Mouse (Mus musculus) large intestine, adult 2 months (tissue): Measurements from ENCODE around the gene Prickle1. TPM values are rescaled to one million over a fixed set of nuclear protein-coding genes. Genes with fewer than 3 reads are reported as not detected.

ENCODE experiments used
- DNase-seq: peaks from one replicate; pipeline ENCODE4 v3.0.0-alpha.2; 2012; ENCODE audit warnings: low read depth, low spot score
- WGBS: fragments of 180-500 bp; shearing (Covaris S2); methylation state at CpG from one replicate; pipeline ENCODE4 v1.1.7; 2018; 5-methylcytosine and 5-hydroxymethylcytosine counted together
- polyA plus RNA-seq: library from polyadenylated mRNA; depleted of rRNA; stranded (reverse); fragments of >200 nt; gene quantifications from 2 replicates; pipeline ENCODE4 v1.2.3, GENCODE M21; 2012

Gene Prickle1
- polyA plus RNA-seq, 1 experiment, result 1.9 TPM

- no peak for DNase-seq
- 71% methylated on average over 11 of the region's 11 CpGs for WGBS
Measured at GRCm38 (mm10) chr15:93517022-93517565, 78.6 kb downstream of the Prickle1 start.

GRCm38 (mm10) chr15:93515316-93515715 lies 80.4 kb downstream of the Prickle1 start:
- no peak for DNase-seq
- WGBS, result 65% methylated on average over 9 of the region's 9 CpGs

- WGBS, result 11% methylated on average over 10 of the region's 10 CpGs
- DNase-seq, result no peak
Measured at GRCm38 (mm10) chr15:93513939-93514341, 81.8 kb downstream of the Prickle1 start.

GRCm38 (mm10) chr15:93512437-93512836 lies 83.3 kb downstream of the Prickle1 start:
- DNase-seq, result no peak
- WGBS, result 66% methylated on average over 9 of the region's 9 CpGs

GRCm38 (mm10) chr15:93510690-93511336 lies 84.9 kb downstream of the Prickle1 start:
- 68% methylated on average over 12 of the region's 12 CpGs for WGBS
- no peak for DNase-seq

GRCm38 (mm10) chr15:93504808-93505207 lies 90.9 kb downstream of the Prickle1 start:
- 95% methylated on average over 17 of the region's 17 CpGs for WGBS
- DNase-seq, result no peak

- no peak for DNase-seq
- 97% methylated on average over 35 of the region's 35 CpGs for WGBS
Measured at GRCm38 (mm10) chr15:93503201-93503745, 92.4 kb downstream of the Prickle1 start.

- DNase-seq, result no peak
- 95% methylated on average over 9 of the region's 9 CpGs for WGBS
Measured at GRCm38 (mm10) chr15:93502703-93503102, 93.0 kb downstream of the Prickle1 start.

- WGBS, result 79% methylated on average over 9 of the region's 9 CpGs
- DNase-seq, result no peak
Measured at GRCm38 (mm10) chr15:93499866-93500265, 95.8 kb downstream of the Prickle1 start.

- WGBS, result 62% methylated on average over 7 of the region's 7 CpGs
- DNase-seq, result no peak
Measured at GRCm38 (mm10) chr15:93494700-93495099, 101.0 kb downstream of the Prickle1 start.

GRCm38 (mm10) chr15:93489597-93489996 lies 106.1 kb downstream of the Prickle1 start:
- 79% methylated on average over 4 of the region's 4 CpGs for WGBS
- DNase-seq, result no peak

- 65% methylated on average over 7 of the region's 7 CpGs for WGBS
- no peak for DNase-seq
Measured at GRCm38 (mm10) chr15:93486066-93486465, 109.6 kb downstream of the Prickle1 start.

- no peak for DNase-seq
- 86% methylated on average over 3 of the region's 3 CpGs for WGBS
Measured at GRCm38 (mm10) chr15:93485252-93485651, 110.4 kb downstream of the Prickle1 start.

- DNase-seq, result no peak
- WGBS, result 58% methylated on average over 7 of the region's 7 CpGs
Measured at GRCm38 (mm10) chr15:93484261-93484710, 111.4 kb downstream of the Prickle1 start.

GRCm38 (mm10) chr15:93481112-93481511 lies 114.6 kb downstream of the Prickle1 start:
- 87% methylated on average over 10 of the region's 10 CpGs for WGBS
- no peak for DNase-seq

- DNase-seq, result no peak
- WGBS, result 74% methylated on average over 4 of the region's 4 CpGs
Measured at GRCm38 (mm10) chr15:93479445-93479844, 116.2 kb downstream of the Prickle1 start.

- 81% methylated on average over 3 of the region's 3 CpGs for WGBS
- no peak for DNase-seq
Measured at GRCm38 (mm10) chr15:93478676-93479075, 117.0 kb downstream of the Prickle1 start.

- 87% methylated on average over 4 of the region's 4 CpGs for WGBS
- no peak for DNase-seq
Measured at GRCm38 (mm10) chr15:93477729-93478128, 118.0 kb downstream of the Prickle1 start.

- no peak for DNase-seq
- 53% methylated on average over 8 of the region's 8 CpGs for WGBS
Measured at GRCm38 (mm10) chr15:93475688-93476087, 120.0 kb downstream of the Prickle1 start.

GRCm38 (mm10) chr15:93474277-93474676 lies 121.4 kb downstream of the Prickle1 start:
- WGBS, result 93% methylated on average over 3 of the region's 3 CpGs
- no peak for DNase-seq

- WGBS, result 76% methylated on average over 1 of the region's 1 CpGs
- no peak for DNase-seq
Measured at GRCm38 (mm10) chr15:93472089-93472488, 123.6 kb downstream of the Prickle1 start.
